Mouse (Mus musculus): ENCODE results near the gene Ssh1. TPM values are rescaled to one million over a fixed set of nuclear protein-coding genes. Genes with fewer than 3 reads are reported as not detected.

Ssh1 gene
- total and polyA plus RNA-seq, 2 experiments from 2014 or later, result 6.8 to 10.0 TPM

- Histone ChIP-seq H3K4me3 (ENCODE audit: low read depth, low read length) (no peak overlapping the region), H3K27me3 (ENCODE audit: control insufficient read depth, insufficient read depth, low read length) (0 out of 2 replicates have a peak, but pooled peaks cover 6% of the 10 kb centered on the region), H3K4me1 (ENCODE audit: control insufficient read depth, insufficient read depth) (no peaks in the 10 kb centered on the region), H3K9me3 (replicated peaks; ENCODE audit: control insufficient read depth, low read length) (no peaks in the 10 kb centered on the region), H3K27ac (ENCODE audit: low read depth) (no peak overlapping the region), H3K4me2 (ENCODE audit: low read depth, low read length) (no peak overlapping the region), H3K36me3 (replicated peaks; ENCODE audit: control insufficient read depth, insufficient read depth, low read length) (no peaks in the 10 kb centered on the region), H3K9ac (replicated peaks; ENCODE audit: low read depth, low read length) (no peak overlapping the region)
- TF ChIP-seq EP300 (IDR thresholded peaks at IDR 0.05; ENCODE audit: low read depth), result no peak
- no peak for TF ChIP-seq CTCF (IDR thresholded peaks at IDR 0.05; ENCODE audit: low read depth)
- DNase-seq (ENCODE audit: low spot score), result no peak
- no peak for ATAC-seq (ENCODE audit: insufficient read depth, low read depth)
- WGBS, result 12% methylated on average over 10 of the region's 10 CpGs
Observed at GRCm38 (mm10) chr5:114024885-114025284, 31.2 kb upstream of the Ssh1 start.

- Histone ChIP-seq H3K4me1 (ENCODE audit: control insufficient read depth, insufficient read depth) (no peaks in the 10 kb centered on the region), H3K9ac (replicated peaks; ENCODE audit: low read depth, low read length) (no peak overlapping the region), H3K36me3 (replicated peaks; ENCODE audit: control insufficient read depth, insufficient read depth, low read length) (no peaks in the 10 kb centered on the region), H3K27ac (ENCODE audit: low read depth) (no peak overlapping the region), H3K4me3 (ENCODE audit: low read depth, low read length) (no peak overlapping the region), H3K9me3 (replicated peaks; ENCODE audit: control insufficient read depth, low read length) (no peaks in the 10 kb centered on the region), H3K27me3 (ENCODE audit: control insufficient read depth, insufficient read depth, low read length) (0 out of 2 replicates have a peak, but pooled peaks cover 6% of the 10 kb centered on the region), H3K4me2 (ENCODE audit: low read depth, low read length) (no peak overlapping the region)
- DNase-seq (ENCODE audit: low spot score) (no peak), ATAC-seq (ENCODE audit: insufficient read depth, low read depth) (no peak)
- no peak for TF ChIP-seq CTCF (IDR thresholded peaks at IDR 0.05; ENCODE audit: low read depth)
- no peak for TF ChIP-seq EP300 (IDR thresholded peaks at IDR 0.05; ENCODE audit: low read depth)
- 52% methylated on average over 6 of the region's 6 CpGs for WGBS
Observed at GRCm38 (mm10) chr5:114024390-114024789, 30.7 kb upstream of the Ssh1 start.

GRCm38 (mm10) chr5:114015121-114015520, 21.4 kb upstream of the Ssh1 start:
- ATAC-seq (ENCODE audit: insufficient read depth, low read depth) (no peak), DNase-seq (ENCODE audit: low spot score) (no peak)
- Histone ChIP-seq H3K9me3 (replicated peaks; ENCODE audit: control insufficient read depth, low read length) (no peaks in the 10 kb centered on the region), H3K4me2 (ENCODE audit: low read depth, low read length) (no peak overlapping the region), H3K4me3 (ENCODE audit: low read depth, low read length) (no peak overlapping the region), H3K36me3 (replicated peaks; ENCODE audit: control insufficient read depth, insufficient read depth, low read length) (no peaks in the 10 kb centered on the region), H3K4me1 (ENCODE audit: control insufficient read depth, insufficient read depth) (no peaks in the 10 kb centered on the region), H3K27me3 (ENCODE audit: control insufficient read depth, insufficient read depth, low read length) (no peaks in the 10 kb centered on the region), H3K27ac (ENCODE audit: low read depth) (no peak overlapping the region), H3K9ac (replicated peaks; ENCODE audit: low read depth, low read length) (no peak overlapping the region)
- 62% methylated on average over 7 of the region's 7 CpGs for WGBS
- no peak for TF ChIP-seq CTCF (IDR thresholded peaks at IDR 0.05; ENCODE audit: low read depth)
- no peak for TF ChIP-seq EP300 (IDR thresholded peaks at IDR 0.05; ENCODE audit: low read depth)

- no peak for DNase-seq (ENCODE audit: low spot score)
Observed at GRCm38 (mm10) chr5:114009049-114009448, 15.4 kb upstream of the Ssh1 start.

GRCm38 (mm10) chr5:114007753-114008453, 14.2 kb upstream of the Ssh1 start:
- Histone ChIP-seq H3K4me1 (ENCODE audit: control insufficient read depth, insufficient read depth) (no peaks in the 10 kb centered on the region), H3K4me3 (ENCODE audit: low read depth, low read length) (no peak overlapping the region), H3K27me3 (ENCODE audit: control insufficient read depth, insufficient read depth, low read length) (no peaks in the 10 kb centered on the region), H3K27ac (ENCODE audit: low read depth) (no peak overlapping the region), H3K9me3 (replicated peaks; ENCODE audit: control insufficient read depth, low read length) (no peaks in the 10 kb centered on the region), H3K36me3 (replicated peaks; ENCODE audit: control insufficient read depth, insufficient read depth, low read length) (no peaks in the 10 kb centered on the region), H3K4me2 (ENCODE audit: low read depth, low read length) (no peak overlapping the region), H3K9ac (replicated peaks; ENCODE audit: low read depth, low read length) (no peak overlapping the region)
- 84% methylated on average over 12 of the region's 12 CpGs for WGBS
- ATAC-seq (ENCODE audit: insufficient read depth, low read depth) (no peak), DNase-seq (ENCODE audit: low spot score) (no peak)
- TF ChIP-seq EP300 (IDR thresholded peaks at IDR 0.05; ENCODE audit: low read depth), result no peak
- TF ChIP-seq CTCF (IDR thresholded peaks at IDR 0.05; ENCODE audit: low read depth), result no peak

More at GRCm38 (mm10) chr5:114009049-114009448, 15.4 kb upstream of the Ssh1 start:
- H3K36me3 ChIP-seq (replicated peaks; ENCODE audit: control insufficient read depth, insufficient read depth, low read length), result no peaks in the 10 kb centered on the region
- H3K4me1 ChIP-seq (ENCODE audit: control insufficient read depth, insufficient read depth), result no peaks in the 10 kb centered on the region
- H3K9me3 ChIP-seq (replicated peaks; ENCODE audit: control insufficient read depth, low read length), result no peaks in the 10 kb centered on the region
- no peaks in the 10 kb centered on the region for H3K27me3 ChIP-seq (ENCODE audit: control insufficient read depth, insufficient read depth, low read length)
- no peak for ATAC-seq (ENCODE audit: insufficient read depth, low read depth)
- no peak overlapping the region for H3K4me3 ChIP-seq (ENCODE audit: low read depth, low read length)
- H3K9ac ChIP-seq (replicated peaks; ENCODE audit: low read depth, low read length), result no peak overlapping the region
- no peak overlapping the region for H3K4me2 ChIP-seq (ENCODE audit: low read depth, low read length)
- no peak overlapping the region for H3K27ac ChIP-seq (ENCODE audit: low read depth)
- 42% methylated on average over 4 of the region's 4 CpGs for WGBS
- no peak for TF ChIP-seq CTCF (IDR thresholded peaks at IDR 0.05; ENCODE audit: low read depth)
- no peak for TF ChIP-seq EP300 (IDR thresholded peaks at IDR 0.05; ENCODE audit: low read depth)

GRCm38 (mm10) chr5:114006974-114007373, 13.3 kb upstream of the Ssh1 start:
- Histone ChIP-seq H3K4me2 (ENCODE audit: low read depth, low read length) (no peak overlapping the region), H3K36me3 (replicated peaks; ENCODE audit: control insufficient read depth, insufficient read depth, low read length) (no peaks in the 10 kb centered on the region), H3K27ac (ENCODE audit: low read depth) (no peak overlapping the region), H3K9me3 (replicated peaks; ENCODE audit: control insufficient read depth, low read length) (no peaks in the 10 kb centered on the region), H3K4me1 (ENCODE audit: control insufficient read depth, insufficient read depth) (no peaks in the 10 kb centered on the region), H3K4me3 (ENCODE audit: low read depth, low read length) (no peak overlapping the region), H3K9ac (replicated peaks; ENCODE audit: low read depth, low read length) (no peak overlapping the region), H3K27me3 (ENCODE audit: control insufficient read depth, insufficient read depth, low read length) (no peaks in the 10 kb centered on the region)
- WGBS, result 57% methylated on average over 4 of the region's 4 CpGs
- DNase-seq (ENCODE audit: low spot score) (no peak), ATAC-seq (ENCODE audit: insufficient read depth, low read depth) (no peak)
- no peak for TF ChIP-seq EP300 (IDR thresholded peaks at IDR 0.05; ENCODE audit: low read depth)
- no peak for TF ChIP-seq CTCF (IDR thresholded peaks at IDR 0.05; ENCODE audit: low read depth)
